Mouse (Mus musculus) kidney, postnatal 0 days (tissue): ENCODE results near the gene Spata3. TPM values are rescaled to one million over a fixed set of nuclear protein-coding genes. Genes with fewer than 3 reads are reported as not detected.

Source experiments
- ATAC-seq: fragments of 200-750 bp; cut with Nextera tagmentation; replicated peaks from 2 replicates; pipeline ENCODE4 v1.8.0; 2017; ENCODE audit warnings: low read depth, moderate number of reproducible peaks, moderate TSS enrichment, moderate library complexity; ENCODE audit not compliant: low FRiP score
- DNase-seq: peaks from one replicate; pipeline ENCODE4 v3.0.0-alpha.2; 2016; ENCODE audit warnings: low spot score
- H3K27ac ChIP-seq: fragments of 300-500 bp; sonication (generic); 2 replicates; pipeline ENCODE4 v1.5.1; 2014; ENCODE audit warnings: mild to moderate bottlenecking
- H3K27me3 ChIP-seq: fragments of 300-500 bp; sonication (generic); 2 replicates; pipeline ENCODE4 v1.6.1; 2014; ENCODE audit warnings: low read length, mixed read lengths; ENCODE audit not compliant: insufficient read depth
- H3K36me3 ChIP-seq: fragments of 300-500 bp; sonication (generic); 2 replicates; pipeline ENCODE4 v1.6.1; 2014; ENCODE audit warnings: low read length, mixed read lengths; ENCODE audit not compliant: insufficient read depth
- H3K4me1 ChIP-seq: fragments of 300-500 bp; sonication (generic); replicated peaks from 2 replicates; pipeline ENCODE4 v1.6.1; 2014; ENCODE audit warnings: antibody characterized with exemption, low read length, mixed read lengths; ENCODE audit not compliant: insufficient read depth
- H3K4me2 ChIP-seq: fragments of 300-500 bp; sonication (generic); 2 replicates; pipeline ENCODE4 v1.6.1; 2014; ENCODE audit warnings: mild to moderate bottlenecking, low read length, moderate library complexity, mixed read lengths
- H3K4me3 ChIP-seq: fragments of 300-500 bp; sonication (generic); replicated peaks from 2 replicates; pipeline ENCODE4 v1.5.1; 2014; ENCODE audit warnings: low read depth, low read length
- H3K9ac ChIP-seq: fragments of 300-500 bp; sonication (generic); 2 replicates; pipeline ENCODE4 v1.6.1; 2014; ENCODE audit warnings: low read depth, low read length
- H3K9me3 ChIP-seq: fragments of 300-500 bp; sonication (generic); replicated peaks from 2 replicates; pipeline ENCODE4 v1.6.1; 2016; ENCODE audit warnings: low read length, inconsistent platforms, mixed read lengths
- CTCF ChIP-seq: IDR thresholded peaks from 2 replicates; pipeline ENCODE4 v1.5.1; 2016; ENCODE audit warnings: antibody characterized with exemption, low read depth, mild to moderate bottlenecking, moderate library complexity
- whole genome bisulfite sequencing: fragments of 180-500 bp; shearing (Covaris S2); extraction: QIAGEN DNeasy Blood & Tissue Kit; methylation state at CpG from one replicate; pipeline ENCODE4 v1.1.7; 2014; 5-methylcytosine and 5-hydroxymethylcytosine counted together
- polyA plus RNA-seq: library from polyadenylated mRNA; unstranded; fragments of >200 nt; fragmentation: Nextera tagmentation; extraction: Ambion mirVana; gene quantifications from 2 replicates; pipeline ENCODE4 v1.2.1, GENCODE M21; 2015

Spata3 gene
- polyA plus RNA-seq, 1 experiment from 2014 or later, result 0.21 TPM

DNA sequence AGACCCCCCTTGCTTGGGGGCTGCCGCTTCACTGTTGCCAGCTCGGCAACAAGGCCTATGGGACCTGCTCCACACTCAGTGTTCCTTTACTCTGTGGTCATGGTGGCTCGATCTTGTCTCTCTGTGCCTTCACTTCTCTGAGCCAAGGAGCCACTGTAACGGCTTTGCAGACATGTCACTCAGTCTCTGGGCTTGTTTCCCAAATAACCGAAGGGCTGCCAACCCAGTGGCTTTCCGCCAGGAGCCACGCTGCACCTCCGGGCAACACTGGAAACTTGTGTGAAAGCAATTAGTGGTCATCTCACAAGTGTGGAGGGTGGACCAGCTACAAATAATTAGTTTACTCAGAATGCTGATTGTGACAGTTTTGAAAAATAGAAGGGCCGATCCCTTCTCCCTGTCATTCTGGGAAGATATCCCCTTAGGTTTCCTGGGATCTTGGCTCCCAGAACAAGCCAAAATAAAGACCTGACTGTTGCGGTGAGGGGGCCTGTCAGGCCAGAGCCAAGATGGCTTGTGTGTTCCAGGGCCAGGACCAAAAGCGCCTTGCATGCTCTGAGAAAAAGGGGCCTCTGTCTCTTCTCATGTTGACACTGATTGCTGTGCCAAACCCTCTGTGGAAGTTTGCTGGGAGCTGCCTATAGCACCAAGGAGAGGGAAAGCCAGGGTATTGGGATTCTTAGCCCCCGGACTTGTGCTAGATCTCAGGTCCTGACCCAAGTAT, 36.7 kb downstream of the Spata3 start:
- H3K4me2 ChIP-seq, result no peak overlapping the region
- no peak overlapping the region for H3K4me3 ChIP-seq
- H3K9ac ChIP-seq, result no peak overlapping the region
- H3K9me3 ChIP-seq, result no peaks in the 10 kb centered on the region
- no peaks in the 10 kb centered on the region for H3K4me1 ChIP-seq
- no peak for DNase-seq
- H3K27me3 ChIP-seq, result no peaks in the 10 kb centered on the region
- ATAC-seq, result no peak
- H3K36me3 ChIP-seq, result no peaks in the 10 kb centered on the region
- H3K27ac ChIP-seq, result no peak overlapping the region
- 80% methylated on average over 12 of the region's 12 CpGs for WGBS
- TF ChIP-seq CTCF, result no peak

- no peaks in the 10 kb centered on the region for H3K9me3 ChIP-seq
- H3K36me3 ChIP-seq, result no peaks in the 10 kb centered on the region
- 50% methylated on average over 3 of the region's 3 CpGs for WGBS
- no peak overlapping the region for H3K27ac ChIP-seq
- TF ChIP-seq CTCF, result no peak
- H3K4me1 ChIP-seq, result no peaks in the 10 kb centered on the region
- ATAC-seq (no peak), DNase-seq (no peak)
- no peak overlapping the region for H3K9ac ChIP-seq
- H3K4me2 ChIP-seq, result no peak overlapping the region
- H3K4me3 ChIP-seq, result no peak overlapping the region
- H3K27me3 ChIP-seq, result no peaks in the 10 kb centered on the region
Observed at GRCm38 (mm10) chr1:86054943-86055342, 38.3 kb downstream of the Spata3 start.

- no peak for ATAC-seq
Observed at GRCm38 (mm10) chr1:86056284-86056683, 39.7 kb downstream of the Spata3 start.

GRCm38 (mm10) chr1:86058856-86059769, 42.5 kb downstream of the Spata3 start:
- no peaks in the 10 kb centered on the region for H3K36me3 ChIP-seq
- H3K4me1 ChIP-seq, result no peaks in the 10 kb centered on the region
- peak overlapping the region; percentile 23 for H3K4me3 ChIP-seq
- peak overlapping the region; percentile 56; the same call in 1 of the 2 replicates for H3K27ac ChIP-seq
- H3K27me3 ChIP-seq, result no peaks in the 10 kb centered on the region
- peak overlapping the region; percentile 50 for H3K4me2 ChIP-seq
- peak; percentile 96 for TF ChIP-seq CTCF
- no peaks in the 10 kb centered on the region for H3K9me3 ChIP-seq
- ATAC-seq, result peak; percentile 84
- DNase-seq, result peak; percentile 97
- 10% methylated on average over 21 of the region's 21 CpGs for whole genome bisulfite sequencing
- H3K9ac ChIP-seq, result peak overlapping the region; percentile 48; the same call in 1 of the 2 replicates

More at GRCm38 (mm10) chr1:86056284-86056683, 39.7 kb downstream of the Spata3 start:
- no peaks in the 10 kb centered on the region for H3K4me1 ChIP-seq
- WGBS, result 88% methylated on average over 4 of the region's 4 CpGs
- H3K9ac ChIP-seq, result no peak overlapping the region
- no peaks in the 10 kb centered on the region for H3K36me3 ChIP-seq
- DNase-seq, result no peak
- H3K9me3 ChIP-seq, result no peaks in the 10 kb centered on the region
- TF ChIP-seq CTCF, result no peak
- H3K4me2 ChIP-seq, result no peak overlapping the region
- no peak overlapping the region for H3K4me3 ChIP-seq
- no peak overlapping the region for H3K27ac ChIP-seq
- H3K27me3 ChIP-seq, result no peaks in the 10 kb centered on the region

DNA sequence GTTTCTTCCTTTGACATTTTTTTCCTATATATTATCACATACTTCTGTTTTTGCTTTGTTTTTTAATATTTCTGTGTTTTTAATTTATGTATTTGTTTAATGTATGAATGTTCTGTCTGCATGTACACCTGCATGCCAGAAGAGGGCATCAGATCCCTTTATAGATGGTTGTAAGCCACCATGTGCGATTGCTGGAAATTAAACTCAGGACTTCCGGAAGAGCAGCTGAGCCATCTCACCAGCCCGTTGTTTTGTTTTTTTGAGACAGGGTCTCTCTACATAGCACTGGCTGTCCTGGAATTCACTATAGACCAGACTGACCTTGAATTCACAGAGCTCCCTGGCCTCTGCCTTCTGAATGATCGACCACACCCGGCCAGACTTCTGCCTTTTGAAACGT, 45.9 kb downstream of the Spata3 start:
- Histone ChIP-seq H3K9ac (no peak overlapping the region), H3K27ac (no peak overlapping the region), H3K4me2 (no peak overlapping the region), H3K27me3 (no peaks in the 10 kb centered on the region), H3K9me3 (no peaks in the 10 kb centered on the region), H3K36me3 (no peaks in the 10 kb centered on the region), H3K4me1 (peaks cover 10% of the 10 kb centered on the region), H3K4me3 (no peak overlapping the region)
- ATAC-seq (no peak), DNase-seq (peak; percentile 25)
- TF ChIP-seq CTCF, result peak; percentile 64
- WGBS, result 77% methylated on average over 6 of the region's 6 CpGs

- Histone ChIP-seq H3K4me3 (peak within 1 kb of the TSS; percentile 95), H3K9ac (peak within 1 kb of the TSS; percentile 96), H3K36me3 (no peaks in the 10 kb centered on the region), H3K27me3 (no peaks in the 10 kb centered on the region), H3K9me3 (no peaks in the 10 kb centered on the region), H3K4me2 (peak within 1 kb of the TSS; percentile 85), H3K4me1 (peaks cover 10% of the 10 kb centered on the region), H3K27ac (peak within 1 kb of the TSS; percentile 88)
- WGBS, result under 1% methylated on average over 47 of the region's 47 CpGs
- DNase-seq (peak; percentile 96), ATAC-seq (peak; percentile 91)
- TF ChIP-seq CTCF, result peak; percentile 89
Observed at GRCm38 (mm10) chr1:86064271-86064991, 47.8 kb downstream of the Spata3 start, which contains the start of gene Psmd1. Gene Psmd1, plus strand, starts transcription at chr1:86064387.
